Mouse (Mus musculus) liver, embryonic 15.5 days (tissue): ENCODE measurements at regions not wholly inside any gene's neighbourhood (a gene's known extent, or its start where the extent isn't known, plus 50 kb on each side); places are given as distances from the start of the nearest gene placed in this dataset.

Source experiments
- ATAC-seq: fragments of 200-750 bp; cut with Nextera tagmentation; 2 replicates; pipeline ENCODE4 v1.8.0; 2017; ENCODE audit warnings: moderate number of reproducible peaks, mild to moderate bottlenecking, moderate library complexity; ENCODE audit not compliant: insufficient read depth
- H3K27ac ChIP-seq: fragments of 300-500 bp; sonication (generic); replicated peaks from 2 replicates; pipeline ENCODE4 v1.5.1; 2015; ENCODE audit warnings: mild to moderate bottlenecking, inconsistent platforms
- H3K27me3 ChIP-seq: fragments of 300-500 bp; sonication (generic); 2 replicates; pipeline ENCODE4 v1.6.1; 2015; ENCODE audit warnings: mild to moderate bottlenecking, inconsistent platforms
- H3K36me3 ChIP-seq: fragments of 300-500 bp; sonication (generic); replicated peaks from 2 replicates; pipeline ENCODE4 v1.6.1; 2015; ENCODE audit warnings: moderate library complexity, mild to moderate bottlenecking, inconsistent platforms
- H3K4me1 ChIP-seq: fragments of 300-500 bp; sonication (generic); replicated peaks from 2 replicates; pipeline ENCODE4 v1.6.1; 2015; ENCODE audit warnings: inconsistent platforms
- H3K4me2 ChIP-seq: fragments of 300-500 bp; sonication (generic); 2 replicates; pipeline ENCODE4 v1.6.1; 2015; ENCODE audit warnings: moderate library complexity, mild to moderate bottlenecking, inconsistent platforms
- H3K4me3 ChIP-seq: fragments of 300-500 bp; sonication (generic); replicated peaks from 2 replicates; pipeline ENCODE4 v1.5.1; 2015; ENCODE audit warnings: mild to moderate bottlenecking, inconsistent platforms
- H3K9ac ChIP-seq: fragments of 300-500 bp; sonication (generic); 2 replicates; pipeline ENCODE4 v1.6.1; 2015; ENCODE audit warnings: moderate library complexity, mild to moderate bottlenecking, inconsistent platforms
- H3K9me3 ChIP-seq: fragments of 300-500 bp; sonication (generic); replicated peaks from 2 replicates; pipeline ENCODE4 v1.6.1; 2016; ENCODE audit warnings: inconsistent platforms
- WGBS: fragments of 180-500 bp; shearing (Covaris S2); methylation state at CpG from one replicate; pipeline ENCODE4 v1.1.7; 2015; ENCODE audit warnings: mixed read lengths; ENCODE audit not compliant: insufficient replicate concordance; 5-methylcytosine and 5-hydroxymethylcytosine counted together

- H3K4me1 ChIP-seq, result no peaks in the 10 kb centered on the region
- no peak overlapping the region for H3K9ac ChIP-seq
- no peak for ATAC-seq
- 68% methylated on average over 3 of the region's 3 CpGs for WGBS
- H3K27ac ChIP-seq, result no peak overlapping the region
- no peaks in the 10 kb centered on the region for H3K36me3 ChIP-seq
- H3K4me3 ChIP-seq, result no peak overlapping the region
- no peaks in the 10 kb centered on the region for H3K27me3 ChIP-seq
- H3K9me3 ChIP-seq, result no peaks in the 10 kb centered on the region
- no peak overlapping the region for H3K4me2 ChIP-seq
Measured at GRCm38 (mm10) chrX:11529221-11529620, 201.6 kb downstream of the H2al1j start.

DNA sequence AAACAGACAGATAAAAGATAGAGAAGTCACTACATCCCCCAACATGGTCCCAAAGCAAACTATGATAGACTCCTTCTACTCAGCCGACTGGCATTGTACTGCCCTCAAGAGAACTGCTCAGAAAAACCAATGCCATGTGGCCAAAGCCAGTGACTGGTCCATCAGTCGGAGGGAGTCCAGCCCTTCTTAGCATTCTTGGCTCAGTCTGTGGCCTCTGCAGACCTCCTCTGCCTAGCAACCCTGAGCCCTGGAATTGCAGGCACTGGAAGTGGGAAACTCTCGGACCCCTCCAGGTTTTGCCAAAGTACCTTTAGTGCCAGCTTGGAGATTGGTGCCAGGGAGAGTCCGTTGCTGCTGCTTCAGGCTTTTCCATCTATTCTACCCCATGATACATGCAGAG lies 205.2 kb downstream of the H2al1j start:
- WGBS, result 65% methylated on average over 4 of the region's 4 CpGs
- no peak for ATAC-seq
- Histone ChIP-seq H3K27me3 (no peaks in the 10 kb centered on the region), H3K27ac (no peak overlapping the region), H3K9ac (no peak overlapping the region), H3K4me1 (no peaks in the 10 kb centered on the region), H3K36me3 (no peaks in the 10 kb centered on the region), H3K4me2 (no peak overlapping the region), H3K4me3 (no peak overlapping the region), H3K9me3 (no peaks in the 10 kb centered on the region)

DNA sequence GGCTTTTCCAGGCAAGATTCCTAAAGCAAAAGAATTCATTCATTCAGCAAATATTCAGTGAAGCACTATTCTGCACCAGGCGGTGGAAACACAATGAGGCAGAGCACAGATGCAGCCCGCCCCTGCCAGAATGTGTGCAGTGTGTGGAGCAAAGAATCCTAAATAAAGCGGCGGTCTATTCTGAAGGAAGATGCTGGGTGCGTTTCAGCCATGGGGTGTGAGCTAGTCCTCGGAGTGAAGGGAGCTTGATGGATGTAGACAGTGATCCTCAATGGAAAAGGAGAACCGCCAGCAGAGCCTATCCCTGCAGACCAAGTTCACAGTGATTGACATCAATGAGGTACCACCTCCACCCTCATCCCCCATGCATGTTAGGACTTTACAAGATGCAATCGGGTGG lies 206.2 kb downstream of the H2al1j start:
- H3K36me3 ChIP-seq, result no peaks in the 10 kb centered on the region
- WGBS, result 59% methylated on average over 8 of the region's 8 CpGs
- H3K4me1 ChIP-seq, result no peaks in the 10 kb centered on the region
- no peak overlapping the region for H3K4me2 ChIP-seq
- no peaks in the 10 kb centered on the region for H3K27me3 ChIP-seq
- H3K9ac ChIP-seq, result no peak overlapping the region
- ATAC-seq, result no peak
- no peak overlapping the region for H3K4me3 ChIP-seq
- no peak overlapping the region for H3K27ac ChIP-seq
- no peaks in the 10 kb centered on the region for H3K9me3 ChIP-seq

DNA sequence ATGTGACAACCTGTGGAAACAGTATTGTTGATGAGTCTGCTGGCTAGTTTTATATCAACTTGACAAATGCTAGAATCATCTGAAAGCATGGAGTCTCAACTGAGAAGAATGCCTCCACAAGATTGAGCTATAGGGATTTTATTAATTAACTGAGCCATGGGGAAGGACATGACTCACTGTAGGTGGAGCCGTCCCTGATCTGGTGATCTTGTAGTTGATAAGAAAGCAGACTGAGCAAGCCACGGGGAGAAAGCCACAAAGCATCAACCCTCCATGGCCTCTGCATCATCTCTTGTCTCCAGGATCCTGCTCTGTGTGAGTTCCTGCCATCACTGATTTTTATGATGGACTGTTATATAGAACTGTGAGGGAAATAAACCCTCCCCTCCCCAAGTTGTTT lies 213.4 kb downstream of the H2al1j start:
- WGBS, result 21% methylated on average over 2 of the region's 2 CpGs

GRCm38 (mm10) chrX:11550164-11550851 lies 222.7 kb downstream of the H2al1j start:
- no peak overlapping the region for H3K9ac ChIP-seq
- no peaks in the 10 kb centered on the region for H3K4me1 ChIP-seq
- no peak overlapping the region for H3K4me2 ChIP-seq
- no peak overlapping the region for H3K27ac ChIP-seq
- ATAC-seq, result no peak
- peaks cover 16% of the 10 kb centered on the region for H3K27me3 ChIP-seq
- H3K4me3 ChIP-seq, result no peak overlapping the region
- 22% methylated on average over 12 of the region's 12 CpGs for WGBS
- H3K9me3 ChIP-seq, result no peaks in the 10 kb centered on the region
- no peaks in the 10 kb centered on the region for H3K36me3 ChIP-seq

More for the DNA sequence above, 213.4 kb downstream of the H2al1j start:
- H3K27ac ChIP-seq, result no peak overlapping the region
- no peak overlapping the region for H3K4me3 ChIP-seq
- no peak for ATAC-seq
- H3K9ac ChIP-seq, result no peak overlapping the region
- H3K27me3 ChIP-seq, result no peaks in the 10 kb centered on the region
- no peaks in the 10 kb centered on the region for H3K9me3 ChIP-seq
- no peaks in the 10 kb centered on the region for H3K4me1 ChIP-seq
- no peaks in the 10 kb centered on the region for H3K36me3 ChIP-seq
- H3K4me2 ChIP-seq, result no peak overlapping the region

DNA sequence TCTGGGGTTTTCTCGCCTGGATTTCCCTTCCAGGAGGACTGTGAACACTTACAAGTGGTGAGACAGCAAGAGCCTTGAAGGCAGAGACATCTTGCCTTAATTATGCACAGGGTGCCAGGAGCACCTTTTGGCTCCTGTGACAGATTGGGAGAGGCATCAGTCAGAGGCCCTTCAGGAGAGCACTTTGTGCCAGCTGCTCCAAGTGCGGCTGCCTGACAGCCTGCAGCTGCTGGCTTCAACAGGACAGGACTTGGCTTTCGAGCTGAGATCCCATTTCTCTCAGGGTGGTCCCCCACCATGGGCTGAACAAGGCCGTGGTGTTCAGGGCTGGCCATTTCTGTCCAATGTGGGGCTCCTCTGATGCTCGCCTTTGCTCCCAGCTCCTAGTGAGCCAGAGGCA lies 224.6 kb downstream of the H2al1j start:
- Histone ChIP-seq H3K27ac (no peak overlapping the region), H3K9me3 (no peaks in the 10 kb centered on the region), H3K27me3 (peaks cover 16% of the 10 kb centered on the region), H3K4me3 (no peak overlapping the region), H3K4me2 (no peak overlapping the region), H3K4me1 (no peaks in the 10 kb centered on the region), H3K36me3 (no peaks in the 10 kb centered on the region), H3K9ac (no peak overlapping the region)
- WGBS, result 48% methylated on average over 5 of the region's 5 CpGs
- ATAC-seq, result no peak

DNA sequence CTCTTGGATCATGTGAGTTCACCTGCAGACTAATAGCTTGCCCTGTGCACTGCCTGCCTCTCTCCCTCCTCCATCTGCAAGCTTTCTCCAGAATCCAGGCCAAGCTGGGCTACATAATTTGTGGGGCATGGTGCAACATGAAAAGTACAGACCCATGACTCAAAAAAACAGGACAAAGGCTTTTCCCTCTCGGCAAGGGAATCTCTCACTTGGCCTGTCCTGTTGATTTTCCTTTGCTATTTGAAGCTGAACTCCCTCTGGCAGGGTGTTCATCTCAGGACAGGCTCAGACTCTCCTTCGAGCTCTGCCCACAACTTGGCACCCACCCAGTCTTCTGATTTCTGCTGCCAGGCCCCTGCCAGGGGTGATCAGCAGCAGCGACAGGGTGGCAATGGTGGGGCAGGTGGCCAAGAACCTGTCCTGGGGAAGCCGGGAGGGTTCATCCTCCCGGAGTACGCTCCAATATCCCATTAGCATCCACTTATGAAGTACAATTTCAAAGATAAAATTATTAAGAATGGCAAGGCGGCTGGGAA lies 227.5 kb downstream of the H2al1j start:
- no peak overlapping the region for H3K9ac ChIP-seq
- no peak overlapping the region for H3K27ac ChIP-seq
- no peaks in the 10 kb centered on the region for H3K9me3 ChIP-seq
- WGBS, result 65% methylated on average over 7 of the region's 7 CpGs
- no peak overlapping the region for H3K4me2 ChIP-seq
- no peak for ATAC-seq
- H3K4me1 ChIP-seq, result no peaks in the 10 kb centered on the region
- no peak overlapping the region for H3K4me3 ChIP-seq
- no peaks in the 10 kb centered on the region for H3K36me3 ChIP-seq
- H3K27me3 ChIP-seq, result peaks cover 12% of the 10 kb centered on the region; the same call in 1 of the 2 replicates

- Histone ChIP-seq H3K4me1 (no peaks in the 10 kb centered on the region), H3K27me3 (0 out of 2 replicates have a peak, but pooled peaks cover 5% of the 10 kb centered on the region), H3K9me3 (no peaks in the 10 kb centered on the region), H3K4me3 (no peak overlapping the region), H3K36me3 (no peaks in the 10 kb centered on the region), H3K27ac (no peak overlapping the region), H3K4me2 (no peak overlapping the region), H3K9ac (no peak overlapping the region)
- no peak for ATAC-seq
- WGBS, result 69% methylated on average over 2 of the region's 2 CpGs
Measured at GRCm38 (mm10) chrX:11558260-11558659, 230.6 kb downstream of the H2al1j start.

DNA sequence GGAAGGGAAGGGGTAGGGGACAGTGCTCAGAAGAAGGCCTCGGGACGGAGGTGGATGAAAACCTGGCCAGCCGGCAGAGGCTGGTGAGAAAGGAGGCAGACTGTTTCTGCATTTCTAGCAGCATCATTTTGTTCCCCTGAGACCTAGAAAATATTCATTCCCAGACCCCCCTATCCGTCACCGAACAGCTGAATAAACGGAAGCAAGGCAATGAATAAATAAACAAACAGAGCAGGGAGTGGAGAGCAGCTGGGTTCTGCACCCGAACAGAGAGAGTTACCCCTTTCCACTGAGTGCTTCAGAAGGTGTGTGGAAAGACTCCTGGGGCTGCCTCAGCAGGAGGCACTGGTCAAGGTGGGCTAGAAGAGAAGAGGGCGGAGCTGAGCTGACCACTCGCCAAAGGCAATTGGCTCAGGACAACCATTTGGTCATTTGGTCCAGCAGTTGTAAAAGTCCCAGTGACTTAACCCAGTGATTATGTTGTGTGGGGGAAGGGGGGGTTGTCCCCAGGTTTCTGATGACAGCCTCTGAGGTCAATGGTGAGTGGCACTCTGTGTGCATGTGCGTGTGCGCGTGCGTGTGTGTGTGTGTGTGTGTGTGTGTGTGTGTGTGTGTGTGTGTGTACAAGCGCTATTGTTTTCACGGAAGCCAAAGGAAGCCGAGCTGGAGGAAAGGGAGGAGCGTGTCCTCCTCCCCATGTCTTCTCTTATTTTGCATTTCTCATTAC lies 233.1 kb downstream of the H2al1j start:
- H3K27ac ChIP-seq, result no peak overlapping the region
- no peaks in the 10 kb centered on the region for H3K9me3 ChIP-seq
- no peak for ATAC-seq
- no peaks in the 10 kb centered on the region for H3K36me3 ChIP-seq
- H3K4me1 ChIP-seq, result no peaks in the 10 kb centered on the region
- H3K4me3 ChIP-seq, result no peak overlapping the region
- H3K4me2 ChIP-seq, result no peak overlapping the region
- H3K27me3 ChIP-seq, result 0 out of 2 replicates have a peak, but pooled peaks cover 5% of the 10 kb centered on the region
- H3K9ac ChIP-seq, result no peak overlapping the region
- 51% methylated on average over 15 of the region's 17 CpGs for WGBS

- no peak overlapping the region for H3K4me2 ChIP-seq
- H3K4me3 ChIP-seq, result no peak overlapping the region
- H3K36me3 ChIP-seq, result no peaks in the 10 kb centered on the region
- ATAC-seq, result no peak
- no peak overlapping the region for H3K9ac ChIP-seq
- 41% methylated on average over 2 of the region's 2 CpGs for WGBS
- 0 out of 2 replicates have a peak, but pooled peaks cover 5% of the 10 kb centered on the region for H3K27me3 ChIP-seq
- H3K9me3 ChIP-seq, result no peaks in the 10 kb centered on the region
- no peaks in the 10 kb centered on the region for H3K4me1 ChIP-seq
- no peak overlapping the region for H3K27ac ChIP-seq
Measured at GRCm38 (mm10) chrX:11565888-11566287, 238.3 kb downstream of the H2al1j start.

DNA sequence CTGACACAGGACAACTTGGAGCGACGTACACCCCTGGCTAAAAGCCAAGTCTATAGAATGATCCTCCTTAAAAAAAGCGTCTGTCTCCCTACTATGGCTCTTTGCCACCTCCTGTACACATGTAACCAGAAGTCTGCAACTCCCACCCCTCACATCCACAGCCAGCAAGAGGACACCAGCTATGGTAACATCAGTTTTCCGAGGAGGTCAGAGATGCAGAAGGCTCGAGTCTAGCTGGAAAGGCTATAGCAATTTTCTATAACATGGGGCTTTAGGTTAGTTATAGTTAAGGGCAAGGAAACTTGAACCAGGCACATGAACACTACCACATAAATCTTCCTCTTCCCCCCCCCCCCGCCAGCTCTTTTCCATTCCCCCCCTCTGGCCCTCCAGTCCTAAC lies 240.2 kb downstream of the H2al1j start:
- Histone ChIP-seq H3K4me2 (no peak overlapping the region), H3K4me1 (no peaks in the 10 kb centered on the region), H3K9ac (no peak overlapping the region), H3K9me3 (no peaks in the 10 kb centered on the region), H3K36me3 (no peaks in the 10 kb centered on the region), H3K27me3 (no peaks in the 10 kb centered on the region), H3K27ac (no peak overlapping the region), H3K4me3 (no peak overlapping the region)
- no peak for ATAC-seq
- 68% methylated on average over 6 of the region's 6 CpGs for WGBS
